Mouse (Mus musculus): ENCODE data around the gene Klkb1. TPM values are rescaled to one million over a fixed set of nuclear protein-coding genes. Genes with fewer than 3 reads are reported as not detected.

Gene Klkb1
- total and polyA plus RNA-seq, 3 experiments, result 0.04 TPM; not detected in 2

- no peak for DNase-seq (ENCODE audit: extremely low read depth)
- H3K27ac ChIP-seq (ENCODE audit: insufficient read depth, low read depth), result no peak overlapping the region
- no peaks in the 10 kb centered on the region for H3K79me2 ChIP-seq (replicated peaks; ENCODE audit: control insufficient read depth, extremely low read depth, insufficient read depth, poor library complexity, severe bottlenecking)
- H3K4me1 ChIP-seq (ENCODE audit: control insufficient read depth in 1 of 2, insufficient read depth in 2 of 2), result no peaks in the 10 kb centered on the region
- no peak overlapping the region for H3K4me3 ChIP-seq (replicated peaks in 1 of 3; ENCODE audit: low read depth in 2 of 3, low read length in 2 of 3, poor library complexity in 1 of 3)
- no peak overlapping the region for H3K9ac ChIP-seq (ENCODE audit: insufficient read depth, low read depth)
- H3K4me2 ChIP-seq (ENCODE audit: insufficient read depth, low read depth, poor library complexity, severe bottlenecking), result no peak overlapping the region
- dilution Hi-C loops (cut with MboI; ENCODE audit: extremely low pct_ligation_motif_present, extremely low pct_unique_long_range_greater_than_20kb, low sequenced_read_pairs) (no loop called here), in situ Hi-C loops (cut with MboI; ENCODE audit: low pct_ligation_motif_present, low pct_unique_long_range_greater_than_20kb, low sequenced_read_pairs) (no loop called here)
- TF ChIP-seq CHD1 (IDR thresholded peaks at IDR 0.05; ENCODE audit: low read depth, low read length) (no peak), ZC3H11A (IDR thresholded peaks at IDR 0.05; ENCODE audit: low read depth, low read length) (no peak), USF2 (conservative IDR thresholded peaks at IDR 0.05; ENCODE audit: low read depth, low read length) (no peak), MEF2A (IDR thresholded peaks at IDR 0.05; ENCODE audit: borderline replicate concordance, low read depth, low read length) (no peak), NELFE (IDR thresholded peaks at IDR 0.05; ENCODE audit: low read depth, low read length) (no peak), GABPA (IDR thresholded peaks at IDR 0.05; ENCODE audit: insufficient replicate concordance, low read depth, low read length) (no peak), CHD2 (IDR thresholded peaks at IDR 0.05; ENCODE audit: low read length) (no peak), MXI1 (IDR thresholded peaks at IDR 0.05; ENCODE audit: low read depth, low read length) (no peak), NRF1 (IDR thresholded peaks at IDR 0.05; ENCODE audit: low read depth, low read length) (no peak)
- no peaks in the 10 kb centered on the region for H3K9me3 ChIP-seq (replicated peaks; ENCODE audit: low read length)
- H3K36me3 ChIP-seq (replicated peaks in 1 of 2; ENCODE audit: control insufficient read depth in 1 of 2, insufficient read depth in 1 of 2, low read length in 1 of 2), result no peaks in the 10 kb centered on the region
- no peaks in the 10 kb centered on the region for H3K27me3 ChIP-seq (replicated peaks)
Measured at GRCm38 (mm10) chr8:45291790-45292189, 2.9 kb downstream of the Klkb1 start.

GRCm38 (mm10) chr8:45281630-45282029 is 13.0 kb downstream of the Klkb1 start:
- Histone ChIP-seq H3K27ac (ENCODE audit: insufficient read depth, low read depth) (no peak overlapping the region), H3K36me3 (replicated peaks in 1 of 2; ENCODE audit: control insufficient read depth in 1 of 2, insufficient read depth in 1 of 2, low read length in 1 of 2) (no peaks in the 10 kb centered on the region), H3K9ac (ENCODE audit: insufficient read depth, low read depth) (no peak overlapping the region), H3K4me2 (ENCODE audit: insufficient read depth, low read depth, poor library complexity, severe bottlenecking) (no peak overlapping the region), H3K79me2 (replicated peaks; ENCODE audit: control insufficient read depth, extremely low read depth, insufficient read depth, poor library complexity, severe bottlenecking) (no peaks in the 10 kb centered on the region), H3K4me1 (ENCODE audit: control insufficient read depth in 1 of 2, insufficient read depth in 2 of 2) (no peaks in the 10 kb centered on the region), H3K9me3 (replicated peaks; ENCODE audit: low read length) (peaks cover 7% of the 10 kb centered on the region), H3K27me3 (replicated peaks) (no peaks in the 10 kb centered on the region), H3K4me3 (replicated peaks in 1 of 3; ENCODE audit: low read depth in 2 of 3, low read length in 2 of 3, poor library complexity in 1 of 3) (no peak overlapping the region)
- dilution Hi-C loops (cut with MboI; ENCODE audit: extremely low pct_ligation_motif_present, extremely low pct_unique_long_range_greater_than_20kb, low sequenced_read_pairs), result no loop called here
- no peak for TF ChIP-seq MAFK (IDR thresholded peaks at IDR 0.05; ENCODE audit: insufficient replicate concordance, low read length)
- in situ Hi-C loops (cut with MboI; ENCODE audit: low pct_ligation_motif_present, low pct_unique_long_range_greater_than_20kb, low sequenced_read_pairs), result no loop called here
- DNase-seq (ENCODE audit: extremely low read depth), result no peak

GRCm38 (mm10) chr8:45277453-45277852 is 17.2 kb downstream of the Klkb1 start:
- H3K27ac ChIP-seq (ENCODE audit: insufficient read depth, low read depth), result no peak overlapping the region
- in situ Hi-C loops (cut with MboI; ENCODE audit: low pct_ligation_motif_present, low pct_unique_long_range_greater_than_20kb, low sequenced_read_pairs) (no loop called here), dilution Hi-C loops (cut with MboI; ENCODE audit: extremely low pct_ligation_motif_present, extremely low pct_unique_long_range_greater_than_20kb, low sequenced_read_pairs) (no loop called here)
- no peaks in the 10 kb centered on the region for H3K27me3 ChIP-seq (replicated peaks)
- H3K36me3 ChIP-seq (replicated peaks in 1 of 2; ENCODE audit: control insufficient read depth in 1 of 2, insufficient read depth in 1 of 2, low read length in 1 of 2), result no peaks in the 10 kb centered on the region
- DNase-seq (ENCODE audit: extremely low read depth), result no peak
- H3K4me2 ChIP-seq (ENCODE audit: insufficient read depth, low read depth, poor library complexity, severe bottlenecking), result no peak overlapping the region
- TF ChIP-seq PAX5 (IDR thresholded peaks at IDR 0.05; ENCODE audit: low read length) (no peak), CHD2 (IDR thresholded peaks at IDR 0.05; ENCODE audit: low read length) (no peak), ZC3H11A (IDR thresholded peaks at IDR 0.05; ENCODE audit: low read depth, low read length) (no peak), CTCF (conservative IDR thresholded peaks at IDR 0.05 in 1 of 2, IDR thresholded peaks at IDR 0.05 in 1 of 2; ENCODE audit: low read depth in 2 of 2, low read length in 2 of 2) (no peak), USF2 (conservative IDR thresholded peaks at IDR 0.05; ENCODE audit: low read depth, low read length) (no peak), MXI1 (IDR thresholded peaks at IDR 0.05; ENCODE audit: low read depth, low read length) (no peak), SMC3 (IDR thresholded peaks at IDR 0.05; ENCODE audit: low read depth, low read length) (no peak), MAFK (IDR thresholded peaks at IDR 0.05; ENCODE audit: insufficient replicate concordance, low read length) (no peak), ETS1 (conservative IDR thresholded peaks at IDR 0.05; ENCODE audit: low read depth, low read length) (no peak), RAD21 (IDR thresholded peaks at IDR 0.05; ENCODE audit: low read depth, low read length) (no peak), MAZ (IDR thresholded peaks at IDR 0.05; ENCODE audit: low read depth, low read length) (no peak), USF1 (IDR thresholded peaks at IDR 0.05; ENCODE audit: low read depth, low read length) (no peak), HCFC1 (IDR thresholded peaks at IDR 0.05; ENCODE audit: low read depth, low read length) (no peak), RCOR1 (conservative IDR thresholded peaks at IDR 0.05; ENCODE audit: low read depth, low read length) (no peak), JUND (conservative IDR thresholded peaks at IDR 0.05; ENCODE audit: low read depth, low read length) (no peak), MYC (IDR thresholded peaks at IDR 0.05; ENCODE audit: low read depth, low read length) (no peak), ELF1 (IDR thresholded peaks at IDR 0.05; ENCODE audit: low read depth, low read length) (no peak), JUN (IDR thresholded peaks at IDR 0.05; ENCODE audit: insufficient read depth, low read depth, low read length) (no peak), UBTF (IDR thresholded peaks at IDR 0.05; ENCODE audit: low read depth, low read length) (no peak), GABPA (IDR thresholded peaks at IDR 0.05; ENCODE audit: insufficient replicate concordance, low read depth, low read length) (no peak)
- H3K4me1 ChIP-seq (ENCODE audit: control insufficient read depth in 1 of 2, insufficient read depth in 2 of 2), result no peaks in the 10 kb centered on the region
- no peak overlapping the region for H3K9ac ChIP-seq (ENCODE audit: insufficient read depth, low read depth)
- H3K4me3 ChIP-seq (replicated peaks in 1 of 3; ENCODE audit: low read depth in 2 of 3, low read length in 2 of 3, poor library complexity in 1 of 3), result no peak overlapping the region
- no peaks in the 10 kb centered on the region for H3K79me2 ChIP-seq (replicated peaks; ENCODE audit: control insufficient read depth, extremely low read depth, insufficient read depth, poor library complexity, severe bottlenecking)
- H3K9me3 ChIP-seq (replicated peaks; ENCODE audit: low read length), result peaks cover 13% of the 10 kb centered on the region
